Mouse (Mus musculus) megakaryocyte, embryonic 14.5 days (primary cell): ENCODE results near the gene Cyb561a3.

ENCODE experiments used
- FLI1 ChIP-seq: IDR thresholded peaks from 2 replicates; pipeline ENCODE4 v1.6.1; 2012; ENCODE audit warnings: low read length, inconsistent platforms, mixed read lengths
- GATA1 ChIP-seq: IDR thresholded peaks from 3 replicates; pipeline ENCODE4 v1.6.1; 2012; ENCODE audit warnings: mixed read lengths, low read length, inconsistent platforms, borderline replicate concordance

- TF ChIP-seq FLI1 = no peak
- TF ChIP-seq GATA1 = no peak
Observed at GRCm38 (mm10) chr19:10634106-10634871, 57.3 kb downstream of the Cyb561a3 start, which contains the start of gene Vwce.
